Mouse (Mus musculus): ENCODE results near the gene Hs3st3a1.

The Hs3st3a1 gene

DNA sequence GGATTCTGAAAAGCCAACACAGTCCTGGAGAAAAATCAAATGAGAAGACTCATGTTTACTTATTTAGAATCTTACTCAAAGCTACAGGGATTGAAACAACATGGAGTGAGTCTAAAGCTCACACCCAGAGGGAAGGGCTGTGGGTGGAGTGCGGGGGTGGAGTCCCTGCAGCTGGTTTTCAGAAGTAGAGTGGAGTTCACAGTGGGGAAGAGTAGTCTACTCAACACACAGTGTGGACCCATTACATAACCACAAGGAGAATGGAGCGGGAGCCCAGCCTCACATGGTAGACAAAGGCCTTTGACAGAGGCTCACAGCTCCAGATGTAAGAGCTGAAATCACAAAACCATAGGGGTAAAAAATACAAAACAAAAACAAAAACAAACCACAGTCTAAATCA, 123.2 kb downstream of the Hs3st3a1 start:
- DNase-seq (ENCODE audit: inconsistent ontology term), result no peak

DNA sequence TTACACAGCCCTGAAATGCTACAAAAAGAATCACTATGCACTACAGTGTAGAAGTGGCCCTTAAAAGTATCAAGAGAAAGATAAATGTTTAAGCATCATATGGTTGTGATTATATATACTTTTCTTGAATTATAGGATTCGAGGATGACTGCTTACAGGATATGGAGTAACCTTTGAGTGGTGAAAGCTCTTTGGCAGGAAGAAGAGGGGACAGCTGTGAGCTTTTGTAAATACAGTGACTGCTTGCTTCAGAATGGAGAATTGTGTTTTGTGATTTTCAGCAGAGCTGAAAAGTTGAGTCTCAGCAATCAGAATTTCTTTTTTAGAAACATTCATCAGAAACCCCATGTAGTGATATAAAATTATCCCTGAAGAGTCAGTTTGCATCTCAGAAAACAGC, 124.3 kb downstream of the Hs3st3a1 start:
- DNase-seq (ENCODE audit: inconsistent ontology term), result no peak

DNA sequence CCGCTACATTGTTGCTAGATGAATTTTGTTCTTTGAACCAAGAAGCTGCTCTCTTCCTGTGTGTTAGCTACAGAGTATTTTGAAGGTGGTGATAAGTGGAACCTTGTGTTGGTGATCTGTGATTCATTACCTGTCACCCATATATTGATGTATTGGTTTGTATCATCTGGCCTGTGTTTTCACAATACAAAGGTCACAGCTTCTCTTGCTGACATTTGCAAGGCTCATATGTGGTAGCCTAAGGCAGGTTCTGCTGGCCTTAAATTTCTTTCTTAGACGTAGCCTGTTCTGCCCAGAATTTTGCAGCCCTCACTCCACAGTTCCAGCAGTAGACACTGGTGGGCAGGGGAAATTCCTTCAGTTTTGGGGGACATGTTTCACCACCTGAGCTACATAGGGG, 125.3 kb downstream of the Hs3st3a1 start:
- DNase-seq (ENCODE audit: inconsistent ontology term), result no peak

DNA sequence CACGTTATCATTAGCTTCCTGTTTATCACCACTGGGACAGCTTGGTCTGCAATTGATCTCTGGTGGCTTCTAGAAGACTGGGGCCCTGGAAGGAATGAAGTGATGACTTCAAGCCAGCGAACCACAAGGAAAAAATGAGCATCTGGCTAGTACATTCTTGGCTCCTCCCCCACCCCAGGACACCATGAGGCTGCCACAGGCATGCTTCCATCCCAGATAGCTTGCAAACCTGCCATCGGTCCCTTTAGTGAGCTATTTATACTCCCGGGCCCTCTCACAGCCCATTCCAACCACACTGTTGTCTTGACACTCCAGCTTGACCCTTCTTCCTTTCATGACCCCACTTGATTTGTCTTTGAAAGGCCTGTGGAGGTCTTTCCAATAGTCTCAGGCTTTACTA, 127.6 kb downstream of the Hs3st3a1 start:
- no peak for DNase-seq (ENCODE audit: inconsistent ontology term)

Measured in Muller cell, postnatal 12 days (primary cell).